ENCODE assay signal across 10 mouse cellular contexts in the genomic region with DNA sequence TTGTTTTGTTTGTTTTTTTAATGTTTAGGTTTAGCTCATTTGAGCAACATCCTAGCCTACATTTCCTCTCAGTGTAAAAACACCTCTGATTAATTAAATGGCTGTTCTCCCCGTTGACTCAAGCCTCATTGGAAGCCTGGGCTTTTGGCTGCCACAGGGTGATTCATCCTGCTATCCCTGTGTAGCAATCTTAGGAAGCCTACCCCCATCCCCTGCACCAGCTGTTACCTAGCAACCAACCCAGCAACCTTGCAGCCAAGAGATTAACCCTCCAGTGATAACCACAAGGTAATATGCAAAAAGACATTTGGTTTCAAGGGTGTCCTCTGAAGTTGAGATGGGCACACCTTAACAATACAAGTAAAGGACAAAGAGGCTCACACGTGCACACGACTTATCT. TPM values are rescaled to one million over a fixed set of nuclear protein-coding genes. Genes with fewer than 3 reads are reported as not detected.
A peak's percentile ranks its signal among the peaks of the same experiment; 100 is the strongest.
DNase-seq lines count a peak whose midpoint lies in the region; ATAC-seq and TF ChIP-seq lines count a peak whose summit lies in the region.
"Had no signal": no experiment of that assay in that cellular context is flagged by ENCODE, and none has a peak within 500 bp of the region (broad histone marks: within the 10 kb centered on the region; RNA-seq: fewer than 3 reads in every experiment).

No protein-coding gene starts in this region.

- peaks cover 37% of the 10 kb centered on the region for H3K4me1 ChIP-seq in forebrain, postnatal 0 days (ENCODE audit: insufficient read depth)
- peaks cover 84% of the 10 kb centered on the region for H3K4me1 ChIP-seq in neural tube, embryonic 13.5 days (replicated peaks)

- H3K27ac ChIP-seq in forebrain, postnatal 0 days (ENCODE audit: low read depth, low read length), result no peak overlapping the region
- H3K27ac ChIP-seq in neural tube, embryonic 13.5 days (replicated peaks), result no peak overlapping the region

- WGBS in forebrain, postnatal 0 days, result 42% methylated on average over 3 of the region's 3 CpGs
- WGBS in neural tube, embryonic 13.5 days, result 57% methylated on average over 3 of the region's 3 CpGs

- H3K27me3 ChIP-seq in forebrain, postnatal 0 days (ENCODE audit: insufficient read depth, low read length), result no peaks in the 10 kb centered on the region
- H3K27me3 ChIP-seq in neural tube, embryonic 13.5 days, result no peaks in the 10 kb centered on the region

- peaks cover 95% of the 10 kb centered on the region for H3K36me3 ChIP-seq in forebrain, postnatal 0 days (ENCODE audit: insufficient read depth)
- H3K36me3 ChIP-seq in neural tube, embryonic 13.5 days, result peaks cover 99% of the 10 kb centered on the region

- no peaks in the 10 kb centered on the region for H3K9me3 ChIP-seq in forebrain, postnatal 0 days (ENCODE audit: low read length)
- H3K9me3 ChIP-seq in neural tube, embryonic 13.5 days, result no peaks in the 10 kb centered on the region

- peak overlapping the region; percentile 23; the same call in 1 of the 2 replicates for H3K4me2 ChIP-seq in forebrain, postnatal 0 days (ENCODE audit: low read depth)
- H3K4me2 ChIP-seq in neural tube, embryonic 13.5 days, result peak overlapping the region; percentile 40

- no peak overlapping the region; the same call in 1 of the 2 replicates for H3K9ac ChIP-seq in forebrain, postnatal 0 days
- H3K9ac ChIP-seq in neural tube, embryonic 13.5 days, result no peak overlapping the region

- TF ChIP-seq CTCF in forebrain, postnatal 0 days (IDR thresholded peaks at IDR 0.05; ENCODE audit: low read depth), result no peak

- peak; percentile 61 for ATAC-seq in forebrain, postnatal 0 days
- no peak for ATAC-seq in neural tube, embryonic 13.5 days (ENCODE audit: low read depth)

- peak; percentile 67 for DNase-seq in adrenal gland, adult 2 months
- DNase-seq in adrenal gland, postnatal 4 days (ENCODE audit: low spot score in 2 of 2), result no peak
- DNase-seq in left cerebral cortex, adult 11 months (ENCODE audit: low spot score), result peak; percentile 78
- DNase-seq in left cerebral cortex, postnatal 4 days, result no peak
- no peak for DNase-seq in forebrain, postnatal 0 days
- DNase-seq in testis, postnatal 10 days (ENCODE audit: low spot score), result no peak
- DNase-seq in spleen, postnatal 14 days (ENCODE audit: low spot score in 2 of 2), result no peak
- DNase-seq: kidney, adult 11 months; lung, postnatal 36 days had no signal

- intact Hi-C loops in left cerebral cortex, postnatal 4 days (cut with DNase I), result no loop called here

- H3K4me3 ChIP-seq in forebrain, postnatal 0 days (ENCODE audit: low read depth, low read length), result no peak overlapping the region; the same call in 1 of the 2 replicates
- H3K4me3 ChIP-seq in neural tube, embryonic 13.5 days, result no peak overlapping the region

RNA-seq across cellular contexts. Expression of a gene that starts 8.4 kb away (rescaled TPM):
- 10 to 100 TPM; 58.0 to 89.3 TPM for total RNA-seq in adrenal gland, adult 2 months (2021)
- 39.1 and 41.3 TPM in 2 replicates for polyA plus RNA-seq in adrenal gland, adult 2 months (2012; rRNA removed)
- total RNA-seq in adrenal gland, postnatal 4 days (2021), result 100 to 1,000 TPM; 120 to 121 TPM
- 1,000 to 10,000 TPM; 1,267 to 1,299 TPM for total RNA-seq in left cerebral cortex, postnatal 4 days (2021)
- 1,532 and 1,817 TPM in 2 replicates for total RNA-seq in forebrain, postnatal 0 days (2014; rRNA removed)
- polyA plus RNA-seq in forebrain, postnatal 0 days (2015; fragmentation: Nextera tagmentation; extraction: Ambion mirVana), result 1,881 and 1,970 TPM in 2 replicates
- polyA plus RNA-seq in neural tube, embryonic 13.5 days (2015; fragmentation: Nextera tagmentation; extraction: Ambion mirVana), result 976 and 984 TPM in 2 replicates

Comparison
In these comparisons a context has a peak if more than half of its experiments do, and no peak if none do; other contexts are left out.
1. DNase-seq: peak in adrenal gland, adult 2 months (single experiment) and left cerebral cortex, adult 11 months (single experiment); none in adrenal gland, postnatal 4 days (0 of 2), left cerebral cortex, postnatal 4 days (single experiment), forebrain, postnatal 0 days (single experiment), testis, postnatal 10 days (single experiment) and spleen, postnatal 14 days (0 of 2).
2. RNA of a gene that starts 8.4 kb away (total RNA-seq): 1,532 to 1,817 TPM in forebrain, postnatal 0 days and 1,267 to 1,299 TPM in left cerebral cortex, postnatal 4 days; 120 to 121 TPM in adrenal gland, postnatal 4 days and 58.0 to 89.3 TPM in adrenal gland, adult 2 months; every median in the first group is over 10 times any median in the second.